Comparison of ENCODE assay signal across 16 mouse cellular contexts in the genomic region with DNA sequence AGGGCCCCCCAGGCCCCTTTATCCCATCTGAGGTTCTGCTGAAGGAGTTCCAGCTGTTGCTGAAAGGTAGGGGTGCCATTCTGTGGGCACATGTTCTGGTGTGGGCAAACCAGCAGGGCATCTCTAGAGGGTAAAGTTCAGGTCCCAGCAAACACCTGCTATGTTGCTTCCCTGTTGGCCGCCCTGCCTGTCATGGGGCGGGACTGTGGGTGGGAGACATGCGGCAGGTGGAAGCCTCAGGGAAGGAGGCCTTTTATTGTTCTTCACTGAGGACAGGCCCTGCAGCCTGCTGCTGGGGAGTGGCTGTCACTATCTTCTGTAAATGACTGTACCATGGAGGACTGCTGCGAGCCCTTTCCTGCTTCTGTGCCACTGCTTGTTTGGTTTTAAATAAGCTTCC. TPM values are rescaled to one million over a fixed set of nuclear protein-coding genes. Genes with fewer than 3 reads are reported as not detected.
"Had no signal": no experiment of that assay in that cellular context is flagged by ENCODE, and none has a peak within 500 bp of the region (broad histone marks: within the 10 kb centered on the region; RNA-seq: fewer than 3 reads in every experiment).

No protein-coding gene starts in this region.

- H3K27ac ChIP-seq: left cerebral cortex, adult 2 months; limb, embryonic 10.5 days; lung, embryonic 15.5 days; macrophage; midbrain, embryonic 15.5 days; neural tube, embryonic 12.5 days had no signal

- H3K9ac ChIP-seq: lung, embryonic 15.5 days; midbrain, embryonic 15.5 days; neural tube, embryonic 12.5 days had no signal

- H3K27me3 ChIP-seq: lung, embryonic 15.5 days had no signal

- H3K4me2 ChIP-seq: liver, embryonic 11.5 days; lung, embryonic 15.5 days; midbrain, embryonic 11.5 days; midbrain, embryonic 15.5 days; neural tube, embryonic 12.5 days had no signal

- DNase-seq: kidney, adult 9 months; kidney, postnatal 14 days; lung, postnatal 14 days; right cerebral cortex, postnatal 4 days; thymus, adult 18-20 months; thymus, postnatal 14 days had no signal

- H3K9me3 ChIP-seq: lung, embryonic 15.5 days; midbrain, embryonic 15.5 days; neural tube, embryonic 12.5 days had no signal

- ATAC-seq: midbrain, embryonic 15.5 days had no signal

- H3K4me3 ChIP-seq: left cerebral cortex, adult 2 months; limb, embryonic 10.5 days; lung, embryonic 15.5 days; megakaryocyte, embryonic 14.5 days; midbrain, embryonic 15.5 days; neural tube, embryonic 12.5 days had no signal

RNA-seq across cellular contexts. Expression of gene Erfe, which starts 3.2 kb away (rescaled TPM):
- polyA plus RNA-seq: macrophage had no signal

RNA-seq across cellular contexts. Expression of gene Klhl30, which starts 18.6 kb away (rescaled TPM):
- polyA plus RNA-seq: macrophage had no signal

RNA-seq across cellular contexts. Expression of gene Espnl, which starts 47.5 kb away (rescaled TPM):
- polyA plus RNA-seq: limb, embryonic 10.5 days; liver, embryonic 16.5 days; macrophage had no signal
